Mouse (Mus musculus) telencephalon, adult 2 months (tissue): Measurements from ENCODE around the gene Gm20388.

ENCODE experiments used
- DNase-seq: peaks from one replicate; pipeline ENCODE4 v3.0.0-alpha.2; 2011; ENCODE audit warnings: low read depth, low spot score

Gene Gm20388

DNA sequence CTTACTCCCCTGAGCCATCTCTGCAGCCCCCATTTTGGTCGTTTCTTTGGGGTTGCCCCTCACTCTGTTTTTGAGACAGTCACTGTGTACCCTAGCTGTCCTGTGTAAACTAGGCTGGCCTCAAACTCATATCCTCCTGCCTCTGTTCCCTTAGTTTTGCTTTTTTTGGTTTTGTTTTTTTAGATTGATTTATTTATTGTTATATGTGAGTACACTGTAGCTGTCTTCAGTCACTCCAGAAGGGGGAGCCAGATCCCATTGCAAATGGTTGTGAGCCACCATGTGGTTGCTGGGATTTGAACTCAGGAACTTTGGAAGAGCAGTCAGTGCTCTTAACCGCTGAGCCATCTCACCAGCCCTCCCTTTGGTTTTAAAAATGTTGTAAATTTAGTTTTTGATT, 3195.9 kb downstream of the Gm20388 start:
- no peak for DNase-seq

- DNase-seq, result no peak
Measured at GRCm38 (mm10) chr8:123108010-123108409, 3197.4 kb downstream of the Gm20388 start.

DNA sequence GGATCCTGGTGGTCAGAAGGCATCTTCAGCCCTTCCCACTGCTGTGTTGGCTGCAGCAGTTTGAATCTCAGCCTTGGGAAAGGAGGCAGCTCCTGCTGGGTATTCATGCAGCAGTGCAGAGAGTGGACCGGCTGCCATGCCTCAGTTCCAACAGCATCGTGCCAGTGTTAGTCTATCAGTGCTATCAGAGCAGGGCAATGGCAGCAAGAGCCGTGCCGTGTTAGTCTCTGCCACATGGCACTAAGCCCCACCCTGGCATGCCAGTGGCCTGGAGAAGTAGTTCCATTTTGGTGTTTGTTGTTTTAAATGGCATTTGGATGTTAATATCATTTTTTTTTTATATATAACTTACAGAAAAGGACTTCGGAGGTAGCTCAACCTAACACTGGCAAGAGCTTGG, 3198.3 kb downstream of the Gm20388 start:
- DNase-seq, result no peak

GRCm38 (mm10) chr8:123110649-123111048, 3200.0 kb downstream of the Gm20388 start:
- DNase-seq, result no peak

DNA sequence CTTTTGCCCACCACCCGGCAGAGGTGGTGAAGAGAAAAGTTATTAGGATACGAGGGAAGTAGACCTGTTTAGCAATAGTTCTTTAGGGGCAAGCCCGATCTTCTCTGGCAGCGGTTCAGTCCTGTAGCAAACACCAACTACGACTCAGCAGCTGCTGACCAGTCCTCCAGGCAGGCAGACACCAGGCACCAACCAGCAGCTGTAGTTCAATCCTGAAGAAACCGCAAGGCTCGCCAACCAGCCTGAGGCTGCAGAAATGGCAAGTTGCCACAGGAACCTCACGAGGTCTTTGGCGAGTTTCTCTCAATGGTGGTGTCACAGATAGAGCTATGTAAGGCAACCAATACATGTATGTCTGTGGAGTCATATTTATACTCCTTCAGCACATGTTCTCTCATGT, 3202.3 kb downstream of the Gm20388 start:
- no peak for DNase-seq

GRCm38 (mm10) chr8:123113908-123114469, 3203.3 kb downstream of the Gm20388 start:
- DNase-seq, result no peak

DNA sequence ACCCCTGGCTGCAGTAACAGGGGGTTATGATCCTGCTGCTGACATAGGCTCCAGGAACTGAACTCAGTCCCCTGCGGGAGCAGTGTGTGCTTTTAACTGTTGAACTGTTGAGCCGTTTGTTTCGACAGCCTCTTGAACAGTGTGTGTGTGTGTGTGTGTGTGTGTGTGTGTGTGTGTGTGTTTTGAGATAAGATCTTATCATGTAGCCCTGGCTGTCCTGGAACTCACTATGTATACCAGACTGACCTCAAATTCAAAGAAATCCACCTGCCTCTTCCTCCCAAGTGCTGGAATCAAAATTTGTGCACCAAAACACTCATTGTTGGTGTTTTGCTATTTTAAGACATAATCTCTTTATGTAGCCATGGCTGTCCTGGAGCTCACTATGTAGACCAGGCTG, 3204.0 kb downstream of the Gm20388 start:
- no peak for DNase-seq

- DNase-seq, result no peak
Measured at GRCm38 (mm10) chr8:123117127-123117731, 3206.6 kb downstream of the Gm20388 start, which contains the start of gene Cpne7. Cpne7 (plus strand) TSS chr8:123117374.

DNA sequence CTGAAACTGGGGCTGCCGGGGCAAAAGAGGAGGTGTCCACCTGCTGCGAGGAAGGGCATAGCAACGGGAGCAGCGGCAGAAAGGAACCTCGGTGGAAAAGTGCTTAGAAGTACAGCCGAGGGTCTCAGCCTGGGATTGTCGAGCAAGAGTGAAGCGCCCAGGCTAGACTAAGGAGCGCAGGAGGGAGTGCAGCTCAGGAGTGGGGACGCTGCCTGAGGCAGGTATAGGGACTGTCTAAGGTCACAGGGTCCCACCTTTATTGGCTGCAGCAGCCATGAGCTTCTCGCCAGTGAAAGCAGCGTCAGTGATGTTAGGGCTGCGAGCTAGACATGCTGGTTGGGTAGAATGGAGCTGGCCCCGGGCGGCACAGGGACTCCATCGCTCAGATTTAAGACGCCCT, 3207.1 kb downstream of the Gm20388 start:
- DNase-seq, result no peak

GRCm38 (mm10) chr8:123122059-123122458, 3211.4 kb downstream of the Gm20388 start:
- no peak for DNase-seq

DNA sequence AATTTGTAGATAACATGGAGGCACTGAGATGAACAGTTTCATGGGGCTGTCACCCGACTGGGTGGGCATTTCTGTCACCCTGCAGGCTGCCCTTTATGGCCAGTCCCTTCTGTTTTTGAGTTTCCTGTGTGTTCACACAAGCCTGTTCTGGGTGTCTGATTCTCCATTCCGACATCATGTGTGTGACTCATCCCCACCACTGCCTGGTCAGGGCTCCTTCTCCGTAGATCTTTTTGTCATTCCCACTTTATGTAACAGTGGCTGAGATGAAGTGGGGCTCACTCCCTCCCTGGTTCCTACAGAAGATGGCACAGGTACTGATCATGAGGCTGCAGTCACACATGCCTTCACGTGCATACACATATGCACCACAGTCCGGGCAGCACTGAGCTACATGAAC, 3212.0 kb downstream of the Gm20388 start:
- DNase-seq, result no peak

DNA sequence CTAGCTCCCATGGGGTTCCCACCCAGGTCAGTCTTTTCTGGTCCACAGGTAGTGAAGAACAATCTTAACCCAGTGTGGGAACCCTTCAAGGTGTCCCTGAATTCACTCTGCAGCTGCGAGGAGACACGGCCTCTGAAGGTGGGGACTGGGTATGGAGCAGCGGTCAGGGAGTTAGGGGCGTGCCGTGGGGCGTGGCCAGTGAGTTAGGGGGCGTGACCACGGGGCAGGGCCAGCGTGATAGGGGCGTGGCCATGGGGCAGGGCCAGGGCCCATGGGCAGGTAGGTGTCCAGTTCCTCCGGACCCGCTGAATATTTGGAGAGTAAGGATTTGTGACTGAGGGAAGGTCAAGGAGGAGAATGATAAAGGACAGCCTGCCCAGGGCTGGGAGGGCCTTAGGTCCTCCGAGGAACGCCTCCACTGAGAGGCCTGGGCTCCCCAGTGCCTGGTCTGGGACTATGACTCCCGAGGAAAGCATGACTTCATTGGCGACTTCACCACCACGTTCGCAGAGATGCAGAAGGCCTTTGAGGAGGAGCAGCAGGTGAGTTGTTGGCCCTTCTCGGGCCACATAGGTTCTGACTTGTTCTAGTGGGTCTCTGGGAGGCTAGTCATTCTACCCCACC, 3215.7 kb downstream of the Gm20388 start:
- DNase-seq, result no peak

GRCm38 (mm10) chr8:123131041-123131440, 3220.4 kb downstream of the Gm20388 start:
- no peak for DNase-seq

GRCm38 (mm10) chr8:123132953-123133352, 3222.3 kb downstream of the Gm20388 start:
- no peak for DNase-seq

DNA sequence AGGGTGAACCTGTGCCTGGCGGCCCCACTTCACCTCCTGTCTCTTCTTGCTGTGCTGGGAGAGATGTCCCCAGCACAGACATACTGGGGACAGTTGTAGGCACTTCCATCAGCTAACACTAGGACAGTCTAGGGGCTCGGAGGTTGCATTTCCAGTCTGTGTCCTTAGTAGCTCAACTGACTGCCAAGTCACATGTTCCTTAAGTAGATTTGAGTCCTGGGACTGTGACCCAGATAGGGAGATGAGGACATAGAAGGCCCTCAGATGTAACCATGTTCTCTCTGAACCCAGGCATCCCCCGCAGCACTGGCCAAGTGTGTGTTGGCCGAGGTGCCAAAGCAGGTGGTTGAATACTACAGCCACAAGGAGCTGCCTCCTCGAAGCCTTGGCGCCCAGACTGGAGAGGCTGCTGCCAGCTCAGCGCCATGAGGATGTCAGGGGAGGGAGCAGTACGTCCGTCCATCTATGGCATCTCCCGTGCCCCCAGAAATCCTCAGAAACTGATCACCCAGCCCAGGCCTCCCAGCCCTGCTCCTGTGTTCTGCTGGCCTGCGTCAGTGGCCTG, 3223.6 kb downstream of the Gm20388 start:
- no peak for DNase-seq

DNA sequence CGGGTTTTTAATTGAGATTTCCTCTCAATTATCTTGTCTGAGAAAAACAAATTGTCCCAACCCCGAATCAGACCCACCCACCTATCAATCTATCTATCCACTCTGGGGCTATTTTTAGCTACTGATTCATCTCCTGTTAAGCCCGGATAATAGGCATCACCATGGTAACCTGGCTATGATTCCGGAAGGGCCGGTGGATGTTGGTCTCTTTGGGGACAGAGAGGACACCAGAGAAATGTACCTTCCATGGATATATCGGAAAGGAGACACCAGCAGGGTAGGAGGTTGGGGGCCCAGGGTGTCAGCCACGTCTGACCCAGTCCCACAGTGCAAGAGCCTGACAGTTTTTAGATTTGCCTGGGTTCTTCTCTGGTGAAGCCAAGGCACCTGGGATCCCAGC, 3224.8 kb downstream of the Gm20388 start:
- DNase-seq, result peak; percentile 46

- DNase-seq, result no peak
Measured at GRCm38 (mm10) chr8:123135806-123136205, 3225.2 kb downstream of the Gm20388 start.

- no peak for DNase-seq
Measured at GRCm38 (mm10) chr8:123136287-123136686, 3225.6 kb downstream of the Gm20388 start.

DNA sequence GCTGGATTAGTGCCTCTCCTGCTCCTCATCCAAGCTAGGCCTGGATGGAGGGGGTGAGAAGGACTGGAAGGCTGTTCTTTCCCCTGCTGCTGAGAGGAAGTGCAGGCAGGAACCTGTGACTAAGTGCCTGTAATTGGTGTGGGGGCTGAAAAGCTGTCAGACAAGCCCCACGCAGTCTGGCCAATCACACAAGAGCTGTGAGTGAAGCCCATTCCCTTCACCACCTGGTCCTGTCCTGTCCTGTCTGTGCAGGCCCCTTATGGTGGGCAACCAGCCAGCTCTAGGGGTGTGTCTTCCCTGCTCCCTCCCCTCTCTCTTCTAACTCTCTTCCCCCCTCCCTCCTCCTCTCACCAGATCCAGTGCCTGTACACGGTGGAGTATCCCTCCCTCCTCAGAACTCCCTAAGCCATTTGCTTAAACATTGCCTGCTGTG, 3227.0 kb downstream of the Gm20388 start:
- peak; percentile 78 for DNase-seq

GRCm38 (mm10) chr8:123138741-123139140, 3228.1 kb downstream of the Gm20388 start:
- DNase-seq, result no peak

DNA sequence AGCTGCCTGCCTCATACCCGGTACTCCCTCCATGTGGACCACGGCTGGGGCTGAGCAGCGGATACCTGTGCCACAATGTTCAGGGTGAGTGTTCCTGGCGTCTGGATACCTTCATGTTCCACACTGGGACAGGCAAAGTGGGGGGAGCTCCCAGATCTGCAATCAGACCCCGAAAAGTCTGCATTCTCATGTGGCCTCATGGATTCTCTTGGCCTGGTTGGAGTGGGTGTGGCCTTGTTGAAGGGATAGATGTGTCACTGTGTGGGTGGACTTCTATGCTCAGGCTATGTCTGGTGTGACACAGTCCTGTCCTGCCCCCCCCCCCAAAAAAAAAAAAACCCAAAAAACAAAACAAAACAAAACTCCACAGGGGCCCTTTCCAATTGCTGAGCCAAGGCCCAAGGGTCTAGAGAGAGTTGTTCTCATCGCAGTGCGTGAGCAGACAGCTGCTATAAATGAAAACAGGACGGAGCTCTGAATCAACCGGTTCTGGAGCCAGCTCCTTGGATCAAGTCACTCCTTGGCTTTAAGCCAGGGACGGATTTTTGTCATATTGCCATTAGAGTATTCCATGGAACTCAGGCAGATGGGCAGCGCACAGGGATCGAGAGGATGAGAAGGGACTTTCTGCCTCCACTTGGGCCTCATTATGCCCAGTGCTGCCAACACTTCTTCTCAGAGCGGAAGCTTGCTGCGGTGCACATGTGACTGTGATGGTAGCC, 3231.3 kb downstream of the Gm20388 start:
- peak; percentile 61 for DNase-seq

DNA sequence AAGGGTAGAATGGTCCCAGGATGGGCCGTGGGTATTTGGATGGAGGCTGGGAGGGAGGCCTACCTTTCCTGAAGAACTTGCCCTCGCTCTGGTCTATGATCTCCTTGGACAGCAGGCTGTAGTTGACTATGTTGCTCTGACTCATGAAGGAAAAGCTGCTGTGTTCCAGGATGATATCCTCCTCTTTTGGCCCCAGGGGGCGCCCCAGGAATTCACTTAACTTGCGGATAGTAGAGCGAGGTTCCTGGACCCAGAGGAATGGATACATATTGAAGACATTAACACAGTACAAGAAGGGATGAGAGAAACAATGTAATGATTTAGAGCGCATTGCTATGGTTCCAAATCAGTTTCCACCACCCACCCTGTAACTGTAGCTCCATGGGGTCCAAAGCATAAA, 3234.6 kb downstream of the Gm20388 start:
- DNase-seq, result no peak
